Mouse (Mus musculus) heart, adult 2 months (tissue): Measurements from ENCODE around the gene Naglu.

Experiments
- CTCF ChIP-seq: fragments of 200-600 bp; IDR thresholded peaks from 2 replicates; pipeline ENCODE4 v1.8.1; 2022; ENCODE audit warnings: antibody characterized with exemption, mild to moderate bottlenecking, moderate library complexity
- EP300 ChIP-seq: fragments of 200-500 bp; IDR thresholded peaks from 2 replicates; pipeline ENCODE4 v1.6.1; 2011; ENCODE audit warnings: low read depth, low read length, control low read depth; ENCODE audit not compliant: insufficient read depth
- POLR2A ChIP-seq: fragments of 200-500 bp; IDR thresholded peaks from 2 replicates; pipeline ENCODE4 v1.6.1; 2011; ENCODE audit warnings: mild to moderate bottlenecking, low read depth, low read length, control low read depth; ENCODE audit not compliant: insufficient read depth

DNA sequence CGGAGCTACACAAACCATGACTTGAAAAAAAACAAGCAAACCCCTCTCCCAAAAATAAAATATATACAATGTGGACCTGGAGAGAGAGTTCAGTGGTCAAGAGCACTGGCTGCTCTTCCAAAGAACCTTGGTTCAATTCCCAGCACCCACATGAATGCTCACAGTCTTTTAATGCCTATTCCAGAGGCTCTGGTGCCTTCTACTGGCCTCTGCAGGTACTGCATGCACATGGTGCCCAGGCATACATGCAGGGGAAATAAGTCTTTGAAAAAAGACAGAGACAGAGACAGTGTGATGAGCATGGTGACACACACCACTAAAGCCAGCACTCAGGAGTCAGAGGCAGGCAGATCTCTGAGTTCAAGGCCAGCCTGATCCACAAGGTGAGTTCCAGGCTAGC lies 15.8 kb upstream of the Naglu start:
- TF ChIP-seq POLR2A (no peak), CTCF (peak; percentile 65), EP300 (no peak)
